Comparison of ENCODE assay signal across 8 mouse cellular contexts in the genomic region with DNA sequence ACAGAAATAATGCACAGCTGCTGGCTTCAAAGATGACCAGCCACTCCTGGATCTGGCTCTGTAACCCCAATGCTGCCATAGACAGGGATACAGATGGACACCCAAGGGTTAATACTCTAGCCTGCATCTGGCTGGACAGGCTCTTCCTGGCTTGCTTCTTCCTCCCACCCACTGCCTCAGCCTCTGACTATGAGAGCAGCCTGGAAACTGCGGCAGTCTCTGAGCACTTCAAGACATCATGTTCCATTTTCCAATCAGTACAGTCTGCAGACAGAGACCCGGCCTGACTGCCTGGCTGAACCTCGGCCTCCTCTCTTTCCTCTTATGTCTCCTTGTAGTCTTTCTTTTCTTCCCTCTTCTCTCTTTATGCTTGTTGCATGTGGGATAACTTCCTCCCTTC. TPM values are rescaled to one million over a fixed set of nuclear protein-coding genes. Genes with fewer than 3 reads are reported as not detected.
DNase-seq lines count a peak whose midpoint lies in the region; ATAC-seq and TF ChIP-seq lines count a peak whose summit lies in the region.

No protein-coding gene starts in this region.

- H3K4me3 ChIP-seq in layer of hippocampus, adult 2 months: peak overlapping the region; percentile 89
- peak overlapping the region; percentile 53 for H3K4me3 ChIP-seq in heart, embryonic 11.5 days (ENCODE audit: low read depth, low read length)
- H3K4me3 ChIP-seq in limb, embryonic 13.5 days: peak overlapping the region; percentile 79
- peak overlapping the region; percentile 82 for H3K4me3 ChIP-seq in small intestine, adult 2 months (ENCODE audit: low read depth, low read length)

- peak overlapping the region; percentile 84 for H3K9ac ChIP-seq in heart, embryonic 11.5 days (ENCODE audit: low read depth, low read length)
- H3K9ac ChIP-seq in limb, embryonic 13.5 days: peak overlapping the region; percentile 94

- TF ChIP-seq CTCF in layer of hippocampus, adult 2 months (conservative IDR thresholded peaks at IDR 0.05): no peak
- no peak for TF ChIP-seq CTCF in brain, embryonic 14.5 days (IDR thresholded peaks at IDR 0.05; ENCODE audit: borderline replicate concordance, extremely low read depth, insufficient read depth, insufficient read length)
- TF ChIP-seq CTCF in small intestine, adult 2 months (IDR thresholded peaks at IDR 0.05; ENCODE audit: extremely low read depth, insufficient read length, insufficient replicate concordance, low read depth, low read length): no peak

- no peaks in the 10 kb centered on the region for H3K27me3 ChIP-seq in heart, embryonic 11.5 days (ENCODE audit: control insufficient read depth, insufficient read depth, low read length)
- H3K27me3 ChIP-seq in limb, embryonic 13.5 days: no peaks in the 10 kb centered on the region
- no peaks in the 10 kb centered on the region for H3K27me3 ChIP-seq in small intestine, adult 2 months (ENCODE audit: control insufficient read depth, insufficient read depth, low read length)

- H3K27ac ChIP-seq in layer of hippocampus, adult 2 months: peak overlapping the region; percentile 99
- peak overlapping the region; percentile 46; the same call in 1 of the 2 replicates for H3K27ac ChIP-seq in heart, embryonic 11.5 days (ENCODE audit: low read depth, low read length)
- H3K27ac ChIP-seq in limb, embryonic 13.5 days: no peak overlapping the region
- peak overlapping the region; percentile 72; the same call in 1 of the 2 replicates for H3K27ac ChIP-seq in small intestine, adult 2 months (ENCODE audit: insufficient read depth, low read depth, low read length)

- ATAC-seq in heart, embryonic 11.5 days (replicated peaks; ENCODE audit: insufficient number of reproducible peaks, low FRiP score, low TSS enrichment): no peak
- ATAC-seq in limb, embryonic 13.5 days (ENCODE audit: low FRiP score, low read depth): no peak

- TF ChIP-seq POLR2A in brain, embryonic 14.5 days (IDR thresholded peaks at IDR 0.05; ENCODE audit: borderline replicate concordance, extremely low read depth, insufficient read depth, insufficient read length, poor library complexity, severe bottlenecking): no peak
- TF ChIP-seq POLR2A in small intestine, adult 2 months (IDR thresholded peaks at IDR 0.05; ENCODE audit: low read depth, low read length): no peak

- H3K9me3 ChIP-seq in heart, embryonic 11.5 days (replicated peaks; ENCODE audit: control insufficient read depth, low read length): no peaks in the 10 kb centered on the region
- no peaks in the 10 kb centered on the region for H3K9me3 ChIP-seq in limb, embryonic 13.5 days

- H3K36me3 ChIP-seq in heart, embryonic 11.5 days (ENCODE audit: control insufficient read depth, insufficient read depth, low read length): no peaks in the 10 kb centered on the region
- H3K36me3 ChIP-seq in limb, embryonic 13.5 days: peaks cover 19% of the 10 kb centered on the region
- no peaks in the 10 kb centered on the region for H3K36me3 ChIP-seq in small intestine, adult 2 months (ENCODE audit: control insufficient read depth, insufficient read depth, low read length)

- peak overlapping the region; percentile 69 for H3K4me2 ChIP-seq in heart, embryonic 11.5 days
- peak overlapping the region; percentile 89 for H3K4me2 ChIP-seq in limb, embryonic 13.5 days (replicated peaks)

- H3K4me1 ChIP-seq in heart, embryonic 11.5 days (ENCODE audit: control insufficient read depth, insufficient read depth, low read length): peaks cover 14% of the 10 kb centered on the region
- peaks cover 23% of the 10 kb centered on the region for H3K4me1 ChIP-seq in limb, embryonic 13.5 days
- H3K4me1 ChIP-seq in small intestine, adult 2 months (ENCODE audit: control insufficient read depth, insufficient read depth, insufficient read length, low read length): peaks cover 8% of the 10 kb centered on the region; the same call in 1 of the 2 replicates

- WGBS in heart, embryonic 11.5 days (ENCODE audit: insufficient replicate concordance): 7% methylated on average over 3 of the region's 3 CpGs
- WGBS in limb, embryonic 13.5 days: 21% methylated on average over 3 of the region's 3 CpGs
- 49% methylated on average over 3 of the region's 3 CpGs for WGBS in small intestine, adult 2 months

- DNase-seq in layer of hippocampus, adult 2 months (ENCODE audit: low spot score in 2 of 2): no peak
- no peak for DNase-seq in layer of hippocampus, postnatal 25 days (ENCODE audit: extremely low spot score in 1 of 2, low spot score in 1 of 2)
- peak; percentile 35 for DNase-seq in brain, embryonic 14.5 days (ENCODE audit: low read depth)
- DNase-seq in urinary bladder, postnatal 10 days (ENCODE audit: low spot score): no peak
- DNase-seq in cerebellum, postnatal 14 days: no peak

RNA-seq across cellular contexts. Expression of a gene that starts 1.6 kb away (rescaled TPM):
- total RNA-seq in layer of hippocampus, adult 2 months (2021): 10 to 100 TPM; 20.4 to 20.5 TPM
- 10 to 100 TPM; 17.1 to 18.6 TPM for total RNA-seq in layer of hippocampus, postnatal 25 days (2021)
- polyA plus RNA-seq in brain, embryonic 14.5 days (2012; rRNA removed): 6.4 and 8.5 TPM in 2 replicates
- polyA plus RNA-seq in heart, embryonic 11.5 days (2014; fragmentation: Nextera tagmentation; extraction: Ambion mirVana): 10.7 and 11.0 TPM in 2 replicates
- polyA plus RNA-seq in limb, embryonic 13.5 days (2015; fragmentation: Nextera tagmentation; extraction: Ambion mirVana): 8.8 and 10.2 TPM in 2 replicates
- 7.7 and 9.7 TPM in 2 replicates for polyA plus RNA-seq in small intestine, adult 2 months (2012; rRNA removed)
